Mouse (Mus musculus) stomach, postnatal 0 days (tissue): ENCODE data around the gene Unc80. TPM values are rescaled to one million over a fixed set of nuclear protein-coding genes. Genes with fewer than 3 reads are reported as not detected.

ENCODE experiments used
- ATAC-seq: fragments of 200-750 bp; cut with Nextera tagmentation; 2 replicates; pipeline ENCODE4 v1.8.0; 2017; ENCODE audit not compliant: low FRiP score, low TSS enrichment
- DNase-seq: peaks from one replicate; pipeline ENCODE4 v3.0.0-alpha.2; 2016; ENCODE audit warnings: low spot score
- H3K27ac ChIP-seq: fragments of 300-500 bp; sonication (generic); replicated peaks from 2 replicates; pipeline ENCODE4 v1.5.1; 2014; ENCODE audit warnings: mild to moderate bottlenecking, control low read depth
- H3K27me3 ChIP-seq: fragments of 300-500 bp; sonication (generic); 2 replicates; pipeline ENCODE4 v1.6.1; 2014; ENCODE audit warnings: low read length; ENCODE audit not compliant: control insufficient read depth, insufficient read depth
- H3K36me3 ChIP-seq: fragments of 300-500 bp; sonication (generic); 2 replicates; pipeline ENCODE4 v1.6.1; 2014; ENCODE audit warnings: low read length, mixed read lengths; ENCODE audit not compliant: control insufficient read depth, insufficient read depth
- H3K4me1 ChIP-seq: fragments of 300-500 bp; sonication (generic); replicated peaks from 2 replicates; pipeline ENCODE4 v1.6.1; 2014; ENCODE audit warnings: antibody characterized with exemption; ENCODE audit not compliant: control insufficient read depth, insufficient read depth
- H3K4me2 ChIP-seq: fragments of 300-500 bp; sonication (generic); replicated peaks from 2 replicates; pipeline ENCODE4 v1.6.1; 2014; ENCODE audit warnings: low read depth, mild to moderate bottlenecking, control low read depth, moderate library complexity
- H3K4me3 ChIP-seq: fragments of 300-500 bp; sonication (generic); 2 replicates; pipeline ENCODE4 v1.5.1; 2014; ENCODE audit warnings: low read depth, low read length, control low read depth
- H3K9ac ChIP-seq: fragments of 300-500 bp; sonication (generic); 2 replicates; pipeline ENCODE4 v1.6.1; 2014; ENCODE audit warnings: mild to moderate bottlenecking, low read length, control low read depth, mixed read lengths
- H3K9me3 ChIP-seq: fragments of 300-500 bp; sonication (generic); 2 replicates; pipeline ENCODE4 v1.6.1; 2016; ENCODE audit warnings: low read length; ENCODE audit not compliant: control insufficient read depth
- CTCF ChIP-seq: IDR thresholded peaks from 2 replicates; pipeline ENCODE4 v1.5.1; 2016; ENCODE audit warnings: antibody characterized with exemption, low read depth, mild to moderate bottlenecking, moderate library complexity
- EP300 ChIP-seq: optimal IDR thresholded peaks from 2 replicates; pipeline ENCODE3; 2016; ENCODE audit warnings: antibody characterized with exemption
- WGBS: fragments of 180-500 bp; shearing (Covaris S2); extraction: QIAGEN DNeasy Blood & Tissue Kit; methylation state at CpG from one replicate; pipeline ENCODE4 v1.1.7; 2014; 5-methylcytosine and 5-hydroxymethylcytosine counted together
- polyA plus RNA-seq: library from polyadenylated mRNA; unstranded; fragments of >200 nt; fragmentation: Nextera tagmentation; extraction: Ambion mirVana; gene quantifications from 2 replicates; pipeline ENCODE4 v1.2.1, GENCODE M21; 2015

The Unc80 gene
- polyA plus RNA-seq, 1 experiment from 2014 or later = 0.16 TPM

DNA sequence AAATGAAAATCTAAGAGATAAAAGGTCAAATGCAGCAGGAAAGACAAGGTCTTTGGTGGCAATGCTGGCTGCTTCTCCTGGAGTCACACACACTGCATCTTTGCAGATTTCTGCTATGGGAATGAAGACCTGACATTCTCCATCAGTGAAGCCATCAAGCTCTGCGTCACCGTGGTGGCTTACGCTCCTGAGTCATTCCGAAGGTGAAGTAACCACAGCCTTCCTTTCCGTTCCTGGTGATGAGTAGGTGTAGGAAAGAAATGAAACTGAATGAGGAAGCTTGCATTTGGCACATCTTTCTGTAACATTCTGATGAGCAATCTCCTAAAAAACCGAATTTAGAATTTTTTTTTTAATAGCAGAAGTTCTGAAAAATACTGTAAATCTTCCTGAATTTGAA is 181.4 kb downstream of the Unc80 start:
- 81% methylated on average over 6 of the region's 6 CpGs for WGBS
- ATAC-seq (no peak), DNase-seq (no peak)
- Histone ChIP-seq H3K27ac (no peak overlapping the region), H3K4me3 (no peak overlapping the region), H3K9me3 (no peaks in the 10 kb centered on the region), H3K4me2 (no peak overlapping the region), H3K27me3 (no peaks in the 10 kb centered on the region), H3K9ac (no peak overlapping the region), H3K4me1 (no peaks in the 10 kb centered on the region), H3K36me3 (no peaks in the 10 kb centered on the region)
- TF ChIP-seq EP300 (no peak), CTCF (no peak)

GRCm38 (mm10) chr1:66650006-66650405 is 181.8 kb downstream of the Unc80 start:
- ATAC-seq (no peak), DNase-seq (no peak)
- Histone ChIP-seq H3K36me3 (no peaks in the 10 kb centered on the region), H3K4me3 (no peak overlapping the region), H3K4me1 (no peaks in the 10 kb centered on the region), H3K4me2 (no peak overlapping the region), H3K9ac (no peak overlapping the region), H3K27me3 (no peaks in the 10 kb centered on the region), H3K27ac (no peak overlapping the region), H3K9me3 (no peaks in the 10 kb centered on the region)
- TF ChIP-seq CTCF (no peak), EP300 (no peak)
- WGBS = 32% methylated on average over 1 of the region's 1 CpGs

GRCm38 (mm10) chr1:66655119-66655746 is 187.1 kb downstream of the Unc80 start:
- WGBS = 55% methylated on average over 4 of the region's 4 CpGs
- Histone ChIP-seq H3K27me3 (no peaks in the 10 kb centered on the region), H3K9ac (no peak overlapping the region), H3K36me3 (no peaks in the 10 kb centered on the region), H3K4me2 (no peak overlapping the region), H3K27ac (no peak overlapping the region), H3K9me3 (no peaks in the 10 kb centered on the region), H3K4me1 (no peaks in the 10 kb centered on the region), H3K4me3 (no peak overlapping the region)
- ATAC-seq = no peak
- DNase-seq = no peak
- TF ChIP-seq EP300 (no peak), CTCF (no peak)

DNA sequence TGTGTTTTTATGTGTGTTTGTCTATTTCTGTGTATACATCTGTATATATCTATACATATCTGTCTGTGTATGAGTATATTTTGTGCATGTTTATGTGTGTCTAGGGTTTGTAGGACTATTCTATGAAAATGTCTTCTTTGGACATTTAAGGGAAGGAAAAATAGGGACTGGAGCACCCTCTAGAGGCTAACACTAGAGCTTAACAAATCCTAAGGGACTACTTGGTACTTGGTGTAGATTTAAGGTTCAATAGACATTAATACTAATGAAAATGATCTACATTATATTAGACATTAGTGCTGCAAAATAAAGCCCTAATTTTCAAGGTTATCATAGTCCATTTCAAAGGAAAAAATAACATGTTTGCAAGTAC is 187.6 kb downstream of the Unc80 start:
- DNase-seq = no peak
- no peaks in the 10 kb centered on the region for H3K36me3 ChIP-seq
- ATAC-seq = no peak
- no peak overlapping the region for H3K27ac ChIP-seq
- H3K4me2 ChIP-seq = no peak overlapping the region
- H3K9me3 ChIP-seq = no peaks in the 10 kb centered on the region
- no peak overlapping the region for H3K4me3 ChIP-seq
- H3K4me1 ChIP-seq = no peaks in the 10 kb centered on the region
- TF ChIP-seq EP300 (no peak), CTCF (peak; percentile 75)
- no peaks in the 10 kb centered on the region for H3K27me3 ChIP-seq
- H3K9ac ChIP-seq = no peak overlapping the region

GRCm38 (mm10) chr1:66671475-66671874 is 203.3 kb downstream of the Unc80 start:
- H3K36me3 ChIP-seq = no peaks in the 10 kb centered on the region
- ATAC-seq (no peak), DNase-seq (no peak)
- 46% methylated on average over 7 of the region's 7 CpGs for WGBS
- no peak overlapping the region for H3K27ac ChIP-seq
- no peak overlapping the region for H3K4me3 ChIP-seq
- H3K9me3 ChIP-seq = no peaks in the 10 kb centered on the region
- H3K9ac ChIP-seq = no peak overlapping the region
- no peak overlapping the region for H3K4me2 ChIP-seq
- H3K27me3 ChIP-seq = no peaks in the 10 kb centered on the region
- H3K4me1 ChIP-seq = no peaks in the 10 kb centered on the region
- TF ChIP-seq EP300 (no peak), CTCF (no peak)

DNA sequence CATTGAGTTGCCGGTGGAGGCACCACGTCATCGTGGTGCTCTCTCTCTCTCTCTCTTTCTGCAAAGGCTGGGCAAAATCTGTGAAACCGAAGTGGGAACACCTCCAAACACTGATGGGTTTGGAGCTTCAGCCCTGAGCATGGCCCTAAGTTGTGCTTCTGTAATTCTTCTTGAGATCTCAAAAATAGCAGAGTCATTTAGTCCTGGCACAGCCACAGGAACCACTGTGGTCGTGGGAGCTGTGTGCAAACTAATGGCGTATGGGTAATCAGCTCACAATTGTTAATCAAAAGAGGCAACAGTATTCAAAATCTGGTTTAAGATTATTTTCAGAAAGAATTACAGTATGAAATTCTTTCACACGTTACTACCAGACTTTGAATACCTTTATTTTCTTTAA is 204.6 kb downstream of the Unc80 start:
- no peak overlapping the region for H3K4me2 ChIP-seq
- no peaks in the 10 kb centered on the region for H3K9me3 ChIP-seq
- TF ChIP-seq CTCF (no peak), EP300 (no peak)
- H3K27ac ChIP-seq = no peak overlapping the region
- no peak overlapping the region for H3K9ac ChIP-seq
- no peak overlapping the region for H3K4me3 ChIP-seq
- DNase-seq = no peak
- 83% methylated on average over 7 of the region's 7 CpGs for WGBS
- no peaks in the 10 kb centered on the region for H3K27me3 ChIP-seq
- H3K4me1 ChIP-seq = no peaks in the 10 kb centered on the region
- no peaks in the 10 kb centered on the region for H3K36me3 ChIP-seq
- no peak for ATAC-seq
